Mouse (Mus musculus): Measurements from ENCODE around the gene Lgals3bp. TPM values are rescaled to one million over a fixed set of nuclear protein-coding genes. Genes with fewer than 3 reads are reported as not detected.

Lgals3bp gene
- 259 and 311 TPM in 2 replicates for polyA plus RNA-seq (2012; rRNA removed)

GRCm38 (mm10) chr11:118401760-118402280, at the start of gene Lgals3bp:
Gene Lgals3bp (minus strand): TSS chr11:118402092.
- Histone ChIP-seq H3K4me3 (replicated peaks; ENCODE audit: extremely low read depth, low read depth, low read length) (peak within 1 kb of the TSS; percentile 46), H3K4me1 (ENCODE audit: control insufficient read depth, insufficient read depth, low read length) (peaks cover 19% of the 10 kb centered on the region)
- 13% methylated on average over 7 of the region's 7 CpGs for WGBS
- TF ChIP-seq POLR2A (IDR thresholded peaks at IDR 0.05; ENCODE audit: borderline replicate concordance, extremely low read depth, low read depth, low read length) = peak; percentile 63; the same call in 1 of the 2 replicates
- peak; percentile 26; the same call in 1 of the 2 replicates for TF ChIP-seq CTCF (IDR thresholded peaks at IDR 0.05; ENCODE audit: insufficient read depth, low read length)
- DNase-seq = peak; percentile 48

GRCm38 (mm10) chr11:118451211-118451610, 49.3 kb upstream of the Lgals3bp start:
- TF ChIP-seq CTCF (IDR thresholded peaks at IDR 0.05; ENCODE audit: insufficient read depth, low read length) = no peak
- TF ChIP-seq POLR2A (IDR thresholded peaks at IDR 0.05; ENCODE audit: borderline replicate concordance, extremely low read depth, low read depth, low read length) = no peak
- H3K4me1 ChIP-seq (ENCODE audit: control insufficient read depth, insufficient read depth, low read length) = no peaks in the 10 kb centered on the region
- no peak overlapping the region for H3K4me3 ChIP-seq (replicated peaks; ENCODE audit: extremely low read depth, low read depth, low read length)
- WGBS = 70% methylated on average over 6 of the region's 6 CpGs
- DNase-seq = no peak

GRCm38 (mm10) chr11:118448385-118448784, 46.5 kb upstream of the Lgals3bp start:
- no peaks in the 10 kb centered on the region for H3K4me1 ChIP-seq (ENCODE audit: control insufficient read depth, insufficient read depth, low read length)
- DNase-seq = no peak
- WGBS = 68% methylated on average over 8 of the region's 8 CpGs
- no peak overlapping the region for H3K4me3 ChIP-seq (replicated peaks; ENCODE audit: extremely low read depth, low read depth, low read length)
- no peak for TF ChIP-seq POLR2A (IDR thresholded peaks at IDR 0.05; ENCODE audit: borderline replicate concordance, extremely low read depth, low read depth, low read length)
- no peak for TF ChIP-seq CTCF (IDR thresholded peaks at IDR 0.05; ENCODE audit: insufficient read depth, low read length)

GRCm38 (mm10) chr11:118447346-118447745, 45.5 kb upstream of the Lgals3bp start:
- Histone ChIP-seq H3K4me1 (ENCODE audit: control insufficient read depth, insufficient read depth, low read length) (no peaks in the 10 kb centered on the region), H3K4me3 (replicated peaks; ENCODE audit: extremely low read depth, low read depth, low read length) (no peak overlapping the region)
- WGBS = 71% methylated on average over 4 of the region's 4 CpGs
- DNase-seq = no peak
- TF ChIP-seq CTCF (IDR thresholded peaks at IDR 0.05; ENCODE audit: insufficient read depth, low read length) (no peak), POLR2A (IDR thresholded peaks at IDR 0.05; ENCODE audit: borderline replicate concordance, extremely low read depth, low read depth, low read length) (no peak)

GRCm38 (mm10) chr11:118445843-118446242, 44.0 kb upstream of the Lgals3bp start:
- peak; percentile 71 for DNase-seq
- 8% methylated on average over 3 of the region's 3 CpGs for WGBS
- TF ChIP-seq CTCF (IDR thresholded peaks at IDR 0.05; ENCODE audit: insufficient read depth, low read length) = peak; percentile 99
- no peak for TF ChIP-seq POLR2A (IDR thresholded peaks at IDR 0.05; ENCODE audit: borderline replicate concordance, extremely low read depth, low read depth, low read length)
- no peak overlapping the region for H3K4me3 ChIP-seq (replicated peaks; ENCODE audit: extremely low read depth, low read depth, low read length)
- no peaks in the 10 kb centered on the region for H3K4me1 ChIP-seq (ENCODE audit: control insufficient read depth, insufficient read depth, low read length)

GRCm38 (mm10) chr11:118443201-118443970, 41.5 kb upstream of the Lgals3bp start:
- 34% methylated on average over 11 of the region's 11 CpGs for WGBS

GRCm38 (mm10) chr11:118442691-118443090, 40.8 kb upstream of the Lgals3bp start:
- no peak for TF ChIP-seq CTCF (IDR thresholded peaks at IDR 0.05; ENCODE audit: insufficient read depth, low read length)
- no peak for TF ChIP-seq POLR2A (IDR thresholded peaks at IDR 0.05; ENCODE audit: borderline replicate concordance, extremely low read depth, low read depth, low read length)
- no peak overlapping the region for H3K4me3 ChIP-seq (replicated peaks; ENCODE audit: extremely low read depth, low read depth, low read length)
- 59% methylated on average over 13 of the region's 13 CpGs for WGBS

More at GRCm38 (mm10) chr11:118443201-118443970, 41.5 kb upstream of the Lgals3bp start:
- H3K4me3 ChIP-seq (replicated peaks; ENCODE audit: extremely low read depth, low read depth, low read length) = no peak overlapping the region
- H3K4me1 ChIP-seq (ENCODE audit: control insufficient read depth, insufficient read depth, low read length) = peaks cover 8% of the 10 kb centered on the region
- TF ChIP-seq CTCF (IDR thresholded peaks at IDR 0.05; ENCODE audit: insufficient read depth, low read length) = peak; percentile 80
- TF ChIP-seq POLR2A (IDR thresholded peaks at IDR 0.05; ENCODE audit: borderline replicate concordance, extremely low read depth, low read depth, low read length) = no peak
- DNase-seq = peak; percentile 74

GRCm38 (mm10) chr11:118438665-118439414, 36.9 kb upstream of the Lgals3bp start:
- DNase-seq = no peak
- Histone ChIP-seq H3K4me1 (ENCODE audit: control insufficient read depth, insufficient read depth, low read length) (peaks cover 10% of the 10 kb centered on the region), H3K4me3 (replicated peaks; ENCODE audit: extremely low read depth, low read depth, low read length) (no peak overlapping the region)
- TF ChIP-seq CTCF (IDR thresholded peaks at IDR 0.05; ENCODE audit: insufficient read depth, low read length) (no peak), POLR2A (IDR thresholded peaks at IDR 0.05; ENCODE audit: borderline replicate concordance, extremely low read depth, low read depth, low read length) (no peak)
- WGBS = 20% methylated on average over 11 of the region's 11 CpGs

More at GRCm38 (mm10) chr11:118442691-118443090, 40.8 kb upstream of the Lgals3bp start:
- no peak for DNase-seq
- peaks cover 10% of the 10 kb centered on the region for H3K4me1 ChIP-seq (ENCODE audit: control insufficient read depth, insufficient read depth, low read length)

- no peak for DNase-seq
- WGBS = 34% methylated on average over 6 of the region's 6 CpGs
- TF ChIP-seq CTCF (IDR thresholded peaks at IDR 0.05; ENCODE audit: insufficient read depth, low read length) (peak; percentile 19; the same call in 1 of the 2 replicates), POLR2A (IDR thresholded peaks at IDR 0.05; ENCODE audit: borderline replicate concordance, extremely low read depth, low read depth, low read length) (no peak)
- no peak overlapping the region for H3K4me3 ChIP-seq (replicated peaks; ENCODE audit: extremely low read depth, low read depth, low read length)
- H3K4me1 ChIP-seq (ENCODE audit: control insufficient read depth, insufficient read depth, low read length) = peaks cover 10% of the 10 kb centered on the region
Measured at GRCm38 (mm10) chr11:118436471-118436935, 34.6 kb upstream of the Lgals3bp start.
